Mouse (Mus musculus) spleen, adult 2 months (tissue): Measurements from ENCODE around the gene Ebpl. TPM values are rescaled to one million over a fixed set of nuclear protein-coding genes. Genes with fewer than 3 reads are reported as not detected.

Experiments used
- DNase-seq, 2 experiments: peaks; one replicate each; pipeline versions ENCODE4 v3.0.0 to v3.0.0-alpha.2; 2012 to 2021; ENCODE audit warnings: low spot score in 2 of 2, low read depth in 1 of 2
- H3K27ac ChIP-seq: fragments of 200-500 bp; 2 replicates; pipeline ENCODE4 v1.5.1; 2012; ENCODE audit warnings: low read length, inconsistent platforms; ENCODE audit not compliant: insufficient read depth
- H3K27me3 ChIP-seq: fragments of 200-500 bp; 2 replicates; pipeline ENCODE4 v1.6.1; 2012; ENCODE audit warnings: mild to moderate bottlenecking, moderate library complexity, low read length, inconsistent platforms; ENCODE audit not compliant: control insufficient read depth, insufficient read depth
- H3K36me3 ChIP-seq: fragments of 200-500 bp; 2 replicates; pipeline ENCODE4 v1.6.1; 2012; ENCODE audit warnings: mild to moderate bottlenecking, low read length, inconsistent platforms; ENCODE audit not compliant: control insufficient read depth, insufficient read depth
- H3K4me1 ChIP-seq: fragments of 200-500 bp; 2 replicates; pipeline ENCODE4 v1.6.1; 2011; ENCODE audit warnings: inconsistent platforms; ENCODE audit not compliant: control insufficient read depth, insufficient read depth, insufficient read length
- H3K4me3 ChIP-seq: fragments of 200-500 bp; 2 replicates; pipeline ENCODE4 v1.5.1; 2011; ENCODE audit warnings: mild to moderate bottlenecking, inconsistent platforms; ENCODE audit not compliant: insufficient read depth, insufficient read length; ENCODE audit errors: extremely low read depth
- CTCF ChIP-seq: fragments of 200-500 bp; IDR thresholded peaks from 2 replicates; pipeline ENCODE4 v1.5.1; 2011; ENCODE audit warnings: mild to moderate bottlenecking, inconsistent platforms; ENCODE audit not compliant: insufficient read depth, insufficient read length, insufficient replicate concordance; ENCODE audit errors: extremely low read depth
- POLR2A ChIP-seq: fragments of 200-500 bp; IDR thresholded peaks from 2 replicates; pipeline ENCODE4 v1.6.1; 2011; ENCODE audit warnings: low read depth, low read length, inconsistent platforms
- WGBS: fragments of 180-500 bp; shearing (Covaris S2); methylation state at CpG from one replicate; pipeline ENCODE4 v1.1.7; 2018; 5-methylcytosine and 5-hydroxymethylcytosine counted together
- polyA plus RNA-seq: library from polyadenylated mRNA; depleted of rRNA; stranded (reverse); fragments of >200 nt; gene quantifications from 2 replicates; pipeline ENCODE4 v1.2.3, GENCODE M21; 2012

Gene Ebpl
- polyA plus RNA-seq, 1 experiment = 1.1 TPM

- no peak for TF ChIP-seq CTCF
- TF ChIP-seq POLR2A = no peak
- Histone ChIP-seq H3K4me3 (no peak overlapping the region), H3K27me3 (no peaks in the 10 kb centered on the region), H3K4me1 (no peaks in the 10 kb centered on the region), H3K36me3 (no peaks in the 10 kb centered on the region), H3K27ac (no peak overlapping the region)
- 88% methylated on average over 6 of the region's 6 CpGs for WGBS
- no peak for DNase-seq
Observed at GRCm38 (mm10) chr14:61350808-61351207, 9.4 kb downstream of the Ebpl start.

DNA sequence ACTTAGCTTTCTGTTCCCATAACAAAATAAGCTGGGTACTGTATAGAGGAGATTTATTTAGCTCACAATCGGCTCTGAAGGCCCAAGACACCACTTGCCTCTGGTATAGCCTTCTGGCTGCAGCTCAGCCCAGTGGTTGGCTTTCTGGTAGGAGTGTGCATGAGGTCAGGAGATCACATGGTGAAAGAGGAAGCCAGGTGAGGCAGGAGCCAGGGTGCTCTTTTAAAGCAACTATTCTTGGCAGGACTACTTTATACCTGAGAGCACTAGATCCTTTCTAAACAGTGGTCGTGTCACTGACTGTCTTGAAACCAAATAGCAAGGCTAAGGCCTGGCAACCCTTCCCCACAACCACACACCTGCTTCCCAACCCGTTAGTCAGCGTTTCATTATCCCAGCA lies 10.4 kb downstream of the Ebpl start:
- Histone ChIP-seq H3K4me3 (no peak overlapping the region), H3K27ac (no peak overlapping the region), H3K36me3 (no peaks in the 10 kb centered on the region), H3K4me1 (no peaks in the 10 kb centered on the region), H3K27me3 (no peaks in the 10 kb centered on the region)
- 87% methylated on average over 4 of the region's 4 CpGs for WGBS
- DNase-seq = no peak
- TF ChIP-seq CTCF (no peak), POLR2A (no peak)

DNA sequence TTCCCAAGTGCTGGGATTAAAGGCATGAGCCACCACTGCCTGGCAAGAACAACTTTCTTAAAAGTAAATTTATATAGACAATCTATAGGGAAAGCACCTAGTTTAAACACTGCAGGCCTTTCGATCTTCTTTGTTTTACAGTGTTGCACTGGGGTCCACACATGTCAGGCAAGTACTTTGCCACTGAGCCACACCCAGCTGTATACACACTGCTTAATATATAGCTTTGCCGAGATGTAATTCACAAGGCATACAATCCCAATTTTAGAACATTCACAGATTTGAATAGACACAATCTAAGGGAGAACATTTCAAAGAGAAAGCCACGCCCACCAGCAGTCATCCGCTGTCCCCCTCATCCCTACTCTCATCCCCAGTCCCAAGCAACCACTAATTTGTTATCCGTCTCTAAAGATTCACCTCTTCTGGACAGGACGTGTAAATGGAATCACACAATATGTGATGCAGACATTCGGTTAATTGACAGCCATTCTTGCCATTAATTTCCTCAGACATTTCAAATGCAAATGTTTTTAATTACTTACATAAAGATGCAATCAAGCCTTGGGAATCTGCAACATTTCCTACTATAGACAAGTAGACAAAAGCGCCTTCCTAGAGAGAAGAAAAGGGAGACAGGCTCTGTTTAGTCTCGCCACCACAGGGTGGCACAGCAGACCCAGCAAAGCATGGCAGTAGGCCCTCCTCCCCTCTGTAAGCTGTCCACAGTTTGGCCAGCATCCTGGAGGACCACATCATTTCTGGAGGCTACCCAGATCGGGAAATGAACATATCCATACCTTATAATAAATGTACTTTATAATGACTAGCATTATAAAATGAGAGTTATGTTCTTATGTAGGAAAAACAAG lies 13.2 kb downstream of the Ebpl start:
- Histone ChIP-seq H3K4me3 (no peak overlapping the region), H3K27me3 (no peaks in the 10 kb centered on the region), H3K36me3 (no peaks in the 10 kb centered on the region), H3K4me1 (no peaks in the 10 kb centered on the region), H3K27ac (no peak overlapping the region)
- DNase-seq = no peak
- WGBS = 89% methylated on average over 10 of the region's 10 CpGs
- TF ChIP-seq POLR2A = no peak
- TF ChIP-seq CTCF = peak; percentile 12; the same call in 1 of the 2 replicates

DNA sequence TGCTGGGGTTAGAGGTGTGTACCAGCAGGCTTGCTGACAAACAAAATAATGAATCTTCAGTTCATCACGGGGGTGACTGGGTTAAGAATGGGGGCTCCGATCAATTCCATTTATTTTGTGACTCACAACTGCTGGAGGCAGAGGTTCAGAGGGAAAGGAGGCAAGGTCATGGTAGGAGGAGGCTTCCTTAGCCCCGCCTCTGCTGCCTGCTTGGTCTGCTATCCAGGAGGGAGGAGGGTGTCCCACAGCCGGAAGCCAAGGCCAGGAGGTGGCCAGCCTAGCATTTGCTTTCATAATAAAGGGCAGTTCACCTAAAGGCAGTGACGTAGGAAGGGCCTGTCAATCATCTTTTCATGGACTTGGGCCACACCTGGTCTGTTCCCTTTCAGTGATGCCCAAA lies 15.6 kb downstream of the Ebpl start:
- no peak for DNase-seq
- WGBS = 86% methylated on average over 5 of the region's 5 CpGs
- no peak overlapping the region for H3K27ac ChIP-seq
- no peak overlapping the region for H3K4me3 ChIP-seq
- H3K27me3 ChIP-seq = no peaks in the 10 kb centered on the region
- TF ChIP-seq POLR2A (no peak), CTCF (no peak)
- no peaks in the 10 kb centered on the region for H3K4me1 ChIP-seq
- H3K36me3 ChIP-seq = no peaks in the 10 kb centered on the region

- no peak for TF ChIP-seq CTCF
- TF ChIP-seq POLR2A = no peak
- DNase-seq = no peak
- Histone ChIP-seq H3K36me3 (no peaks in the 10 kb centered on the region), H3K27me3 (no peaks in the 10 kb centered on the region), H3K27ac (no peak overlapping the region), H3K4me1 (no peaks in the 10 kb centered on the region), H3K4me3 (no peak overlapping the region)
- WGBS = 74% methylated on average over 4 of the region's 4 CpGs
Observed at GRCm38 (mm10) chr14:61339381-61339780, 20.9 kb downstream of the Ebpl start.

DNA sequence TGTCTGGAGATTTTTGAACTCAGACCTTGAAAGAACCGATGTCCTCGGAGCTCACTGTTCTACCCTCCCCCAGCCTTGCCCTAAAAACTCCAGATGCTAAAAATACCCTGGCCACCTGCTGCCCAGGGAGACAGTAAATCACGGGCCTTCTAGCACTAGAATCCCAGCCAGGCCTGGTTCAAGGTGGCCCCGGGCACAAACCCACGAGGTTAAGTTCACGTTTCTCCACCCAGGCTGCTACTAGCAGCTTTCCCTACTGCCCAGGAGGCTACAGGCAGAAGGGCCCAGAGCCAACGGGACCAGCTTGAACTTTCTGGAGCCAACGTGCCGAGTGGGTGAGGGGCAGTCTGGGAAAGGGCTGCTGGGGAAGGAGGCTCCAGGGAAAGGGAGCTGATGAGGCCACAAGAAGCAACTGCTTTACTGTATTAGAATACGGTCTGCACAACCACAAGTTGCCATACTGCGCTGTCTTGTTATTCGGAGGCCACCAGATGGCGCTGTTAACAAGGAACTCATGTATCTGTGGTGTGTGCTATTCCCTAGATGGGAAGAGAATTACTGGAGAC lies 29.2 kb downstream of the Ebpl start:
- Histone ChIP-seq H3K27ac (no peak overlapping the region), H3K4me3 (no peak overlapping the region), H3K36me3 (no peaks in the 10 kb centered on the region), H3K4me1 (peaks cover 3% of the 10 kb centered on the region; the same call in 1 of the 2 replicates), H3K27me3 (no peaks in the 10 kb centered on the region)
- TF ChIP-seq POLR2A (no peak), CTCF (peak; percentile 64; the same call in 1 of the 2 replicates)
- DNase-seq = peak; percentile 39 to 71
- WGBS = 13% methylated on average over 13 of the region's 13 CpGs

GRCm38 (mm10) chr14:61330591-61330990 lies 29.6 kb downstream of the Ebpl start:
- no peak for TF ChIP-seq POLR2A
- no peak for TF ChIP-seq CTCF
- Histone ChIP-seq H3K36me3 (no peaks in the 10 kb centered on the region), H3K4me3 (no peak overlapping the region), H3K4me1 (peaks cover 3% of the 10 kb centered on the region; the same call in 1 of the 2 replicates), H3K27me3 (no peaks in the 10 kb centered on the region), H3K27ac (no peak overlapping the region)
- 90% methylated on average over 11 of the region's 11 CpGs for WGBS
- no peak for DNase-seq
